Mouse (Mus musculus): ENCODE data around the gene Smarcc1. TPM values are rescaled to one million over a fixed set of nuclear protein-coding genes. Genes with fewer than 3 reads are reported as not detected.

The Smarcc1 gene
- polyA plus RNA-seq, 1 experiment from 2014 or later: 99.1 TPM

- no peak for DNase-seq (ENCODE audit: low spot score)
Observed at GRCm38 (mm10) chr9:110230395-110231071, 113.0 kb downstream of the Smarcc1 start.

- no peak for DNase-seq (ENCODE audit: low spot score)
Observed at GRCm38 (mm10) chr9:110234962-110235361, 117.5 kb downstream of the Smarcc1 start.

- DNase-seq (ENCODE audit: low spot score): no peak
Observed at GRCm38 (mm10) chr9:110243221-110243833, 125.8 kb downstream of the Smarcc1 start, which contains the start of gene Cspg5. Gene Cspg5, plus strand, starts transcription at chr9:110243783.

GRCm38 (mm10) chr9:110244567-110244888 is 127.0 kb downstream of the Smarcc1 start:
- DNase-seq (ENCODE audit: low spot score): no peak

- peak; percentile 10 for DNase-seq (ENCODE audit: low spot score)
Observed at GRCm38 (mm10) chr9:110244889-110245589, 127.5 kb downstream of the Smarcc1 start.

- DNase-seq (ENCODE audit: low spot score): peak; percentile 27
Observed at GRCm38 (mm10) chr9:110245590-110246320, 128.2 kb downstream of the Smarcc1 start.

GRCm38 (mm10) chr9:110246321-110246640 is 128.8 kb downstream of the Smarcc1 start:
- no peak for DNase-seq (ENCODE audit: low spot score)

- no peak for DNase-seq (ENCODE audit: low spot score)
Observed at GRCm38 (mm10) chr9:110247049-110247448, 129.5 kb downstream of the Smarcc1 start.

GRCm38 (mm10) chr9:110248861-110249260 is 131.4 kb downstream of the Smarcc1 start:
- DNase-seq (ENCODE audit: low spot score): no peak

GRCm38 (mm10) chr9:110249823-110250543 is 132.5 kb downstream of the Smarcc1 start:
- no peak for DNase-seq (ENCODE audit: low spot score)

- DNase-seq (ENCODE audit: low spot score): no peak
Observed at GRCm38 (mm10) chr9:110250776-110251175, 133.3 kb downstream of the Smarcc1 start.

- DNase-seq (ENCODE audit: low spot score): no peak
Observed at GRCm38 (mm10) chr9:110255407-110256019, 138.0 kb downstream of the Smarcc1 start.

- DNase-seq (ENCODE audit: low spot score): no peak
Observed at GRCm38 (mm10) chr9:110258646-110259045, 141.1 kb downstream of the Smarcc1 start.

- no peak for DNase-seq (ENCODE audit: low spot score)
Observed at GRCm38 (mm10) chr9:110259118-110259517, 141.6 kb downstream of the Smarcc1 start.

GRCm38 (mm10) chr9:110263181-110263580 is 145.7 kb downstream of the Smarcc1 start:
- no peak for DNase-seq (ENCODE audit: low spot score)

- no peak for DNase-seq (ENCODE audit: low spot score)
Observed at GRCm38 (mm10) chr9:110264991-110265390, 147.5 kb downstream of the Smarcc1 start.

- DNase-seq (ENCODE audit: low spot score): no peak
Observed at GRCm38 (mm10) chr9:110268416-110268815, 150.9 kb downstream of the Smarcc1 start.

GRCm38 (mm10) chr9:110272330-110272729 is 154.8 kb downstream of the Smarcc1 start:
- no peak for DNase-seq (ENCODE audit: low spot score)

GRCm38 (mm10) chr9:110273507-110273906 is 156.0 kb downstream of the Smarcc1 start:
- no peak for DNase-seq (ENCODE audit: low spot score)

GRCm38 (mm10) chr9:110275882-110276281 is 158.4 kb downstream of the Smarcc1 start:
- DNase-seq (ENCODE audit: low spot score): no peak

GRCm38 (mm10) chr9:110277431-110277881 is 159.9 kb downstream of the Smarcc1 start:
- no peak for DNase-seq (ENCODE audit: low spot score)
